Mouse (Mus musculus): Measurements from ENCODE around the gene Tmem273.

DNA sequence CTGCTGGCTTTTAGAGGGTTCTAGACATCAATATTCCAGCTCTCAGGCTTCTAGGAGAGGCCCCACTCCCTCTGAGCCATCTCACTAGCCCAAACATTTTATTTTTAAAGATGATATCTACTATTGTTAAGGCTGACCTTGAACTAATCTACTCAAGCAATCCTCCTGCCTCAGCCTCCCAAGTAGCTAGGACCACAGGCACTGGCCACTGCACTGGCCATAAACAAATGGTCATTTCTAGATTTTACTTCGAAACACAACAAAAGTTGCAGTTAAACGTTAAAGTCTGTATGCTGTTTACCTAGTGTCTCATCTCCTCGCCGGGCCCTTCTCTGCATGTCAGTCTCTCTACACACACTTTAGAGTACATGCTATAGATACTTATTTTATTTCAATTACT lies 68.3 kb downstream of the Tmem273 start:
- TF ChIP-seq CTCF (IDR thresholded peaks at IDR 0.05; ENCODE audit: low read depth, low read length) = no peak
- no peak for TF ChIP-seq TAL1 (conservative IDR thresholded peaks at IDR 0.05; ENCODE audit: low read depth, low read length)
- no peak for TF ChIP-seq GATA1 (IDR thresholded peaks at IDR 0.05; ENCODE audit: borderline replicate concordance, low read length)
- TF ChIP-seq POLR2AphosphoS5 (IDR thresholded peaks at IDR 0.05; ENCODE audit: insufficient replicate concordance, low read depth, low read length) = no peak
- no peak for TF ChIP-seq GATA2 (IDR thresholded peaks at IDR 0.05; ENCODE audit: borderline replicate concordance, low read depth, low read length)

Data from G1E (cell line).